Mouse (Mus musculus) MEL (cell line): Measurements from ENCODE around the gene Fam241a.

ENCODE experiments used
- CTCF ChIP-seq, 3 experiments: IDR thresholded peaks in 2 of 3; conservative IDR thresholded peaks in 1 of 3; 2 replicates each; pipeline ENCODE4 v1.5.1; 2011 to 2012; ENCODE audit warnings: low read length in 3 of 3, low read depth in 2 of 3, mild to moderate bottlenecking in 2 of 3, improper control_type of control experiment in 1 of 3, inconsistent platforms in 1 of 3, mixed read lengths in 1 of 3, moderate library complexity in 1 of 3; ENCODE audit not compliant: control insufficient read depth in 1 of 3, insufficient read depth in 1 of 3, poor library complexity in 1 of 3, severe bottlenecking in 1 of 3
- MAX ChIP-seq: IDR thresholded peaks from 2 replicates; pipeline ENCODE4 v1.6.1; 2011; ENCODE audit warnings: low read length, improper control_type of control experiment
- POLR2A ChIP-seq, 2 experiments: IDR thresholded peaks; 2 replicates each; pipeline ENCODE4 v1.6.1; 2011 to 2012; ENCODE audit warnings: low read length in 2 of 2, mild to moderate bottlenecking in 2 of 2, control low read depth in 1 of 2, improper control_type of control experiment in 1 of 2, low read depth in 1 of 2, moderate library complexity in 1 of 2; ENCODE audit not compliant: control insufficient read depth in 1 of 2, insufficient read depth in 1 of 2, poor library complexity in 1 of 2
- ZMIZ1 ChIP-seq: IDR thresholded peaks from 2 replicates; pipeline ENCODE4 v1.6.1; 2012; ENCODE audit warnings: low read depth, mild to moderate bottlenecking, inconsistent platforms, low read length, improper control_type of control experiment, moderate library complexity

DNA sequence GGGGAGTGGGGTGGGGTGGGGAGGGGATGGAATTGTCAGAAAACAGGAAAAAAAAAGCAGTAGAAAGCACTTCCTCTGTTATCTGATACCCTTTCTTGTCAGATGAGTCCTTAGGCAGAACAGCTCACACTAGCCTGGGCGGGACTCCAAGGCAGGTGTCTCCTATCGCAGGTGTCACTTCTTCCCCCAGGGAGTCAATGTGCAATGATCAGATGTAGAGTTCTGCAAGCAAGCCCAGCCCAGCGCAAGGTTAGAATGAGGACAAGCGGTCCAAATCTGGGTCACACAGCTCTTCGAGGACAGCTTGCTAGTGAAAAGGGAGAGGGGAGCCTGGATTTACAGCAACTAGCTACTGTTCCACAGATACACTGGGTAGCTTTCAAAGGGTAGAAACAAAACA is 26.0 kb upstream of the Fam241a start:
- no peak for TF ChIP-seq ZMIZ1
- no peak for TF ChIP-seq MAX
- no peak for TF ChIP-seq CTCF (IDR thresholded peaks at IDR 0.05 in 2 of 3, conservative IDR thresholded peaks at IDR 0.05 in 1 of 3; ENCODE audit: control insufficient read depth in 1 of 3, insufficient read depth in 1 of 3, low read depth in 2 of 3, low read length in 3 of 3, poor library complexity in 1 of 3, severe bottlenecking in 1 of 3)
- no peak for TF ChIP-seq POLR2A (IDR thresholded peaks at IDR 0.05; ENCODE audit: control insufficient read depth in 1 of 2, insufficient read depth in 1 of 2, low read depth in 1 of 2, low read length in 2 of 2, poor library complexity in 1 of 2)
